Mouse (Mus musculus): ENCODE data around the gene Ercc4. TPM values are rescaled to one million over a fixed set of nuclear protein-coding genes. Genes with fewer than 3 reads are reported as not detected.
"Not testable (repeated sequence)": the region's sequence is repeated elsewhere in the genome, so short reads cannot be mapped to it uniquely, and the experiment has no call there.

Gene Ercc4
- polyA plus RNA-seq, 1 experiment from 2014 or later = 9.4 TPM

GRCm38 (mm10) chr16:13115466-13115865 is 6.0 kb downstream of the Ercc4 start:
- not testable (repeated sequence) for H3K36me3 ChIP-seq (ENCODE audit: control insufficient read depth, insufficient read depth, low read length); H3K4me3 ChIP-seq (ENCODE audit: low read depth, low read length); H3K27me3 ChIP-seq (ENCODE audit: control insufficient read depth, insufficient read depth, low read length); H3K4me1 ChIP-seq (ENCODE audit: control insufficient read depth, insufficient read depth, low read length); H3K27ac ChIP-seq (ENCODE audit: low read depth, low read length); ATAC-seq (replicated peaks; ENCODE audit: insufficient number of reproducible peaks, low FRiP score, low TSS enrichment); H3K9ac ChIP-seq (ENCODE audit: low read depth, low read length); H3K9me3 ChIP-seq (replicated peaks; ENCODE audit: control insufficient read depth, low read length); H3K4me2 ChIP-seq
- WGBS (ENCODE audit: insufficient replicate concordance) = 89% methylated on average over 2 of the region's 3 CpGs

DNA sequence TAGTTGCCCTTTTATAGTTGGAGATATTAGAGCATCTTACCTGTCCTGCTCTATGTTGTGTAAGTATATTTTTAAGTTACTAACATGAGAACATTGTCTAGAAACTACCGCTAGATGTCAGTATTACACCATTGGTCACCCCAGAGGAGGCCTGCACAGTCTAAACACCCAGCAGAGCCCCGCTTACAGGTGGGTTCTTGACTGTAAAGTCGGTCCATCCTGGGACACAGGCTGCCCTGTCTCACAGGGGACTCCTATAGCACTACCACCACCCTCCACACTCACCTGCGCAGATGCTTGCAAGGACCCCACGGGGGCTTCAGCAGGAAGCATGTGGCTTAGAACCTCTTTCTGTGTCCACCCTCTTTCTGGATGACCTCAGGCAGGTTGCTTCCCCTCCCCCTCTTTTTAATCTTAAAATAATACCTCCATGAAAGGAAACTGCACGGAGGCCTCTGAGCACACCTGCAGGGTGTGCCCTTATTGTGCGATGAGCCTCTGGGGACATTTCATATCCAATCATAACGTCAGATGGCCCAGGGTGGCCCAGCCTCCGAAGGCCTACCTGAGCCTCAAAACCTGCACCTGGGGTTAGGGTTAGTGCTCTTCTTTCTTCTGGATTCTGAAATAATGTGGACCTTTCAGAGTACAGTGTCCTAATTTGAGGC is 7.9 kb downstream of the Ercc4 start:
- H3K9ac ChIP-seq (ENCODE audit: low read depth, low read length) = no peak overlapping the region
- H3K27me3 ChIP-seq (ENCODE audit: control insufficient read depth, insufficient read depth, low read length) = no peaks in the 10 kb centered on the region
- 0 out of 2 replicates have a peak, but pooled peaks have one; percentile 58 for ATAC-seq (replicated peaks; ENCODE audit: insufficient number of reproducible peaks, low FRiP score, low TSS enrichment)
- no peak overlapping the region for H3K27ac ChIP-seq (ENCODE audit: low read depth, low read length)
- 67% methylated on average over 9 of the region's 9 CpGs for WGBS (ENCODE audit: insufficient replicate concordance)
- no peaks in the 10 kb centered on the region for H3K4me1 ChIP-seq (ENCODE audit: control insufficient read depth, insufficient read depth, low read length)
- H3K36me3 ChIP-seq (ENCODE audit: control insufficient read depth, insufficient read depth, low read length) = peaks cover 7% of the 10 kb centered on the region; the same call in 1 of the 2 replicates
- H3K4me2 ChIP-seq = no peak overlapping the region
- no peak overlapping the region for H3K4me3 ChIP-seq (ENCODE audit: low read depth, low read length)
- no peaks in the 10 kb centered on the region for H3K9me3 ChIP-seq (replicated peaks; ENCODE audit: control insufficient read depth, low read length)

DNA sequence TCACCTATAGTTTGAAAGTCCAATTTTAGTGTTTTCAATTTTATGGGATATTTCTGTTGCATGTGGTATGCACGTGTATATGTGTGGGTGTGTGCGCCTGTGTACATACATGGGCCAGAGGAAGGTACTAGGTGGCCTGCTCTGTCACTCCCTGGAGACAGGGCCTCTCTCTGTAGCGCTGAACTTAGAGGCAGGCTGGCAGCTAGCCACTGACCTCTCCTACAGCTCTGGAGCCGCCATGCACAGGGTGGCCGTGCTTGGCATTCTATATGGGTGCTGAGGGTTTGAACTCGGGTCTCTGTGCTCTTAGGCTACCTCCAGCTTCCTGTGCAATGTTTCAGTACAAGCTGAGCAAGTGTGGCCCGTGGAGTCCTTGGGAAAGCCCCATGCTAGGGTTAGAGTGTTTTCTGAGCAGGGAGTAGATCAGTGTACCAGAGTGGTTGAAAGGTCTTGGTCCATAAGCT is 8.5 kb downstream of the Ercc4 start:
- Histone ChIP-seq H3K9ac (ENCODE audit: low read depth, low read length) (no peak overlapping the region), H3K4me3 (ENCODE audit: low read depth, low read length) (no peak overlapping the region), H3K4me2 (no peak overlapping the region), H3K4me1 (ENCODE audit: control insufficient read depth, insufficient read depth, low read length) (no peaks in the 10 kb centered on the region), H3K27ac (ENCODE audit: low read depth, low read length) (no peak overlapping the region), H3K9me3 (replicated peaks; ENCODE audit: control insufficient read depth, low read length) (no peaks in the 10 kb centered on the region), H3K36me3 (ENCODE audit: control insufficient read depth, insufficient read depth, low read length) (peaks cover 7% of the 10 kb centered on the region; the same call in 1 of the 2 replicates), H3K27me3 (ENCODE audit: control insufficient read depth, insufficient read depth, low read length) (no peaks in the 10 kb centered on the region)
- WGBS (ENCODE audit: insufficient replicate concordance) = 86% methylated on average over 7 of the region's 7 CpGs
- no peak for ATAC-seq (replicated peaks; ENCODE audit: insufficient number of reproducible peaks, low FRiP score, low TSS enrichment)

GRCm38 (mm10) chr16:13118754-13119294 is 9.3 kb downstream of the Ercc4 start:
- H3K4me3 ChIP-seq (ENCODE audit: low read depth, low read length) = no peak overlapping the region
- H3K4me1 ChIP-seq (ENCODE audit: control insufficient read depth, insufficient read depth, low read length) = no peaks in the 10 kb centered on the region
- H3K27ac ChIP-seq (ENCODE audit: low read depth, low read length) = no peak overlapping the region
- H3K9me3 ChIP-seq (replicated peaks; ENCODE audit: control insufficient read depth, low read length) = no peaks in the 10 kb centered on the region
- no peak overlapping the region for H3K4me2 ChIP-seq
- H3K9ac ChIP-seq (ENCODE audit: low read depth, low read length) = no peak overlapping the region
- no peak for ATAC-seq (replicated peaks; ENCODE audit: insufficient number of reproducible peaks, low FRiP score, low TSS enrichment)
- WGBS (ENCODE audit: insufficient replicate concordance) = 91% methylated on average over 2 of the region's 2 CpGs
- H3K27me3 ChIP-seq (ENCODE audit: control insufficient read depth, insufficient read depth, low read length) = no peaks in the 10 kb centered on the region
- peaks cover under 1% of the 10 kb centered on the region; the same call in 1 of the 2 replicates for H3K36me3 ChIP-seq (ENCODE audit: control insufficient read depth, insufficient read depth, low read length)

GRCm38 (mm10) chr16:13119641-13120350 is 10.3 kb downstream of the Ercc4 start:
- Histone ChIP-seq H3K27ac (ENCODE audit: low read depth, low read length) (no peak overlapping the region), H3K4me2 (no peak overlapping the region), H3K4me1 (ENCODE audit: control insufficient read depth, insufficient read depth, low read length) (no peaks in the 10 kb centered on the region), H3K36me3 (ENCODE audit: control insufficient read depth, insufficient read depth, low read length) (no peaks in the 10 kb centered on the region), H3K27me3 (ENCODE audit: control insufficient read depth, insufficient read depth, low read length) (no peaks in the 10 kb centered on the region), H3K9me3 (replicated peaks; ENCODE audit: control insufficient read depth, low read length) (no peaks in the 10 kb centered on the region), H3K4me3 (ENCODE audit: low read depth, low read length) (no peak overlapping the region), H3K9ac (ENCODE audit: low read depth, low read length) (no peak overlapping the region)
- no peak for ATAC-seq (replicated peaks; ENCODE audit: insufficient number of reproducible peaks, low FRiP score, low TSS enrichment)
- WGBS (ENCODE audit: insufficient replicate concordance) = 90% methylated on average over 3 of the region's 3 CpGs

- Histone ChIP-seq H3K4me1 (ENCODE audit: control insufficient read depth, insufficient read depth, low read length) (no peaks in the 10 kb centered on the region), H3K27ac (ENCODE audit: low read depth, low read length) (no peak overlapping the region), H3K36me3 (ENCODE audit: control insufficient read depth, insufficient read depth, low read length) (peaks cover 20% of the 10 kb centered on the region), H3K4me2 (no peak overlapping the region), H3K9ac (ENCODE audit: low read depth, low read length) (no peak overlapping the region), H3K4me3 (ENCODE audit: low read depth, low read length) (no peak overlapping the region), H3K9me3 (replicated peaks; ENCODE audit: control insufficient read depth, low read length) (no peaks in the 10 kb centered on the region), H3K27me3 (ENCODE audit: control insufficient read depth, insufficient read depth, low read length) (no peaks in the 10 kb centered on the region)
- no peak for ATAC-seq (replicated peaks; ENCODE audit: insufficient number of reproducible peaks, low FRiP score, low TSS enrichment)
- 89% methylated on average over 8 of the region's 8 CpGs for WGBS (ENCODE audit: insufficient replicate concordance)
Observed at GRCm38 (mm10) chr16:13125357-13125756, 15.9 kb downstream of the Ercc4 start.

DNA sequence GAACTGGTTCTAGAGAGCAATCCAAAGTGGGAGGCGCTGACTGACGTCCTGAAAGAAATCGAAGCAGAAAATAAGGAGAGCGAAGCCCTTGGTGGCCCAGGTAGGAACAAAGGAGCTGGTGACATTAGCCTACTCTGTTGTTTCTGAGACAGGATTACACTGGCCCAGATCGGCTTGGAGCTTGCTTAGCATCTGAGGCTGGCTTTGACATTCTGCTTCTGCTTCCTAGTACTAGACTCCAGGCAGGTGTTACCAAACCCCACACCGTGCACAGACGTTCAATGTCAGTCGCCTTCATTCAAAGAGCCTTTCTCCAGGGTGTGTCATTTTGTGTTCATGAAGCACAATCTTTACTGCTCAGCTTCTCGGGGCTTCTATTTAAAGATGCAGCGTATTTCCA is 18.1 kb downstream of the Ercc4 start:
- Histone ChIP-seq H3K4me3 (ENCODE audit: low read depth, low read length) (no peak overlapping the region), H3K4me1 (ENCODE audit: control insufficient read depth, insufficient read depth, low read length) (no peaks in the 10 kb centered on the region), H3K4me2 (no peak overlapping the region), H3K9me3 (replicated peaks; ENCODE audit: control insufficient read depth, low read length) (no peaks in the 10 kb centered on the region), H3K9ac (ENCODE audit: low read depth, low read length) (no peak overlapping the region), H3K27me3 (ENCODE audit: control insufficient read depth, insufficient read depth, low read length) (no peaks in the 10 kb centered on the region), H3K27ac (ENCODE audit: low read depth, low read length) (no peak overlapping the region), H3K36me3 (ENCODE audit: control insufficient read depth, insufficient read depth, low read length) (peaks cover 29% of the 10 kb centered on the region)
- WGBS (ENCODE audit: insufficient replicate concordance) = 88% methylated on average over 10 of the region's 10 CpGs
- ATAC-seq (replicated peaks; ENCODE audit: insufficient number of reproducible peaks, low FRiP score, low TSS enrichment) = no peak

GRCm38 (mm10) chr16:13130412-13130811 is 20.9 kb downstream of the Ercc4 start:
- WGBS (ENCODE audit: insufficient replicate concordance) = 46% methylated on average over 14 of the region's 14 CpGs
- Histone ChIP-seq H3K4me2 (no peak overlapping the region), H3K27ac (ENCODE audit: low read depth, low read length) (no peak overlapping the region), H3K36me3 (ENCODE audit: control insufficient read depth, insufficient read depth, low read length) (peaks cover 33% of the 10 kb centered on the region), H3K27me3 (ENCODE audit: control insufficient read depth, insufficient read depth, low read length) (no peaks in the 10 kb centered on the region), H3K4me1 (ENCODE audit: control insufficient read depth, insufficient read depth, low read length) (no peaks in the 10 kb centered on the region), H3K9me3 (replicated peaks; ENCODE audit: control insufficient read depth, low read length) (no peaks in the 10 kb centered on the region), H3K4me3 (ENCODE audit: low read depth, low read length) (no peak overlapping the region), H3K9ac (ENCODE audit: low read depth, low read length) (no peak overlapping the region)
- ATAC-seq (replicated peaks; ENCODE audit: insufficient number of reproducible peaks, low FRiP score, low TSS enrichment) = no peak

Measured in heart, embryonic 11.5 days (tissue).